Mouse (Mus musculus): Measurements from ENCODE around the gene Fbxo48. TPM values are rescaled to one million over a fixed set of nuclear protein-coding genes. Genes with fewer than 3 reads are reported as not detected.

Fbxo48 gene
- total RNA-seq (2021), result 1 to 10 TPM; 1.3 to 2.5 TPM
- long read RNA-seq, experiment 1, result 0 reads
- long read RNA-seq, experiment 2, result 0 reads

DNA sequence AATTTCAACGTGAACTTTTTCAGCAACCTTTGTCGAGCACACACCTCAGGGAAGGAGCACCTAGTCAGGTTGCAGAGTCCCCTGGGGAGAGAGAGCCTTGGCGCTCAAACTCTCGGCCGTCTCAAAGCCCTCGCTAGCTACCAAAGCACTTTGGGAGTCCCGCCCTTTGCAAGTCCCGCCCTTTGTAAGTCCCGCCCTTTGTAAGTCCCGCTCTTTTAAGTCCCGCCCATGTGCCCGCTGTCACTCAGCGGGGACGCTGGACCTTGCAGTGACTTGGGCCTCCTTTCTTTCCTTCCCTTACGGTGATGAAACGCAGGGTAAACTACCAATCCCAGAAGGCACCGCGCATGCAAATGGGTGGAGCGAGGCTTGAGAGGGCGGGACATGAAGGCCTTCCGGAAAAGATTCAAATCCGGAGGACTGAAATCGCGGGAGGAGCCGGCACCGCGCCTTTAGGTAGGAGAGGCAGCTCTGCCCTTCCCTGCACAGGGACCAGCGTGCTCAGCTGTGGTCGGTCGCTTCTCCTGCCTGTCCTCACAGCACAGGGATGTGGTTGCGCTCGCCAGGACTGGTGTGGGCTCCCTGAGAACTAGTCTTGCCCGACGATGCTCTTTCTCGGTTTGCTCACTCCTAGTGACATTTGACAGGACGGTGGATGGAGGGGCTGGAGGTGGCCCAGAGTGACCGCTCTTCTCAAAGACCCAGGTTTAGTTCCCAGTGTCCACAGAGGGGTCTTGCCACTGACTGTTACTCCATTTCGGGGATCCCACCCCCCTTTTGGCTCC is at the start of gene Fbxo48:
Gene Fbxo48 (plus strand): TSS at position 400 of the 785 bp plus-strand sequence.
- Histone ChIP-seq H3K4me3 (peak within 1 kb of the TSS; percentile 71), H3K27ac (no peak within 1 kb of the TSS)
- intact Hi-C loops (cut with DNase I), result loop anchor here (5.0 kb wide), 1 partner anchor 211 kb away; no protein-coding TSS in a partner anchor
- peak; percentile 89 to 92 for DNase-seq (ENCODE audit: extremely low spot score in 1 of 2, low spot score in 2 of 2)
- no peak; the same call in 1 of the 2 replicates for TF ChIP-seq CTCF (IDR thresholded peaks at IDR 0.05)

DNA sequence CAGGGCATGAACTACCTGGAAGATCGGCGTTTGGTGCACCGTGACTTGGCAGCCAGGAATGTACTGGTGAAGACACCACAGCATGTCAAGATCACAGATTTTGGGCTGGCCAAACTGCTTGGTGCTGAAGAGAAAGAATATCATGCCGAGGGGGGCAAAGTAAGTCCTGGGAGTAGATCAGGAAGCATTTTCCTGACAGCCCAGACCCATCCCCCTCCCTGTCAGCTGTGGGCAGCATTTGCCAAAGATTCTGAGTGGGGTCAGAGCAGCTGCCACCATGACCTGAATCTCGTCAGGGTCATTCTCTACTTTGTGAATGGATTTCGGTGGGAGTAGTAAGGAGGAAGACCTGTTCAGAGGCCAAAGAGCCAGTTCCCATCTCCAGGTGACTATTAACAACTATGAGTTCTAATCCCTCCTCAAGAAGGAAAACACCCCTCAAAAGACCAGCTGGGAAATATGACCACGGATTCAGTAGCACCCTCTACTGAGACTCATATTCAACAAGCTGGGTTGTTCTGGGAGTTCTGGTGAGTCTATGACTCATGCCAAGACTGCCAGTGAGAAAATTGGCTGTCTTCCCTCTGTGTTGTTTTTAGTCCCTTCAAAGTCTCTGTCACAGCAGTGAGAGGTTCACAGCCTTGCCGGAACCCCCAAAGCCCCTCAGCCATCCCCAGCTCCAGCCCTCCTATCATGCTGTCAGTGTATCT is 46.7 kb upstream of the Fbxo48 start:
- Histone ChIP-seq H3K4me3 (no peak overlapping the region), H3K27ac (no peak overlapping the region)
- intact Hi-C loops (cut with DNase I), result no loop called here
- no peak for DNase-seq (ENCODE audit: extremely low spot score in 1 of 2, low spot score in 2 of 2)
- TF ChIP-seq CTCF (IDR thresholded peaks at IDR 0.05), result no peak

DNA sequence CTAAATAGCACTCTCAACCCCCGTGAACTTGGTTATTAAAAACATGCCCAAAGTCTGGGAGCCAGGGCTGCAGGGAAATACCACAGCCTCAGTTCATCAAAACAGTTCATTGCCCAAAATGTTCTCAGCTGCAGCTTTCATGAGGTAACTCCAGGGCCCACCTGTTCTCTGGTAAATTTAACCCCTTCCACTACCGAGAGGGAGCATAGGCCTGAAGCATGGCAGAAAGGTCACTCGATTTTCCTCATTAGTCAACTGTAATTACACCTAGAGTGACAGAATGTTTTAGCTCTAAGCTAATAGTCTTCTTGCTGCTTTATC is 46.2 kb upstream of the Fbxo48 start:
- intact Hi-C loops (cut with DNase I), result no loop called here
- no peak overlapping the region for H3K4me3 ChIP-seq
- DNase-seq (ENCODE audit: extremely low spot score in 1 of 2, low spot score in 2 of 2), result no peak
- H3K27ac ChIP-seq, result no peak overlapping the region
- TF ChIP-seq CTCF (IDR thresholded peaks at IDR 0.05), result no peak

DNA sequence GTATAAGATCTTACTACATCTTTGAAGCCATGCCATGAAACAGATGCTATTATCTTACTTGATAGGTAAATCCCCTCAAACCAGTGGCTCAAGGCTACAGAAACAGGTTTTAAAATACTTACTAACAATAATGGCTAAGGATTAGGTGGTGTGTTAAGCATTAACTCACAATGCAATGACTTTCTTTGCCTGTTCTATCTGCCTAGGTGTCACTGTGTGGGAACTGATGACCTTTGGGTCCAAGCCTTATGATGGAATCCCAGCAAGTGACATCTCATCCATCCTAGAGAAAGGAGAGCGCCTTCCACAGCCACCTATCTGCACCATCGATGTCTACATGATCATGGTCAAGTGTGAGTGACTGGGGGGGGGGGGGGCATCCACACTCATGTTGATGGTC is 44.6 kb upstream of the Fbxo48 start:
- Histone ChIP-seq H3K27ac (no peak overlapping the region), H3K4me3 (no peak overlapping the region)
- no peak for TF ChIP-seq CTCF (IDR thresholded peaks at IDR 0.05)
- DNase-seq (ENCODE audit: extremely low spot score in 1 of 2, low spot score in 2 of 2), result no peak
- intact Hi-C loops (cut with DNase I), result no loop called here

DNA sequence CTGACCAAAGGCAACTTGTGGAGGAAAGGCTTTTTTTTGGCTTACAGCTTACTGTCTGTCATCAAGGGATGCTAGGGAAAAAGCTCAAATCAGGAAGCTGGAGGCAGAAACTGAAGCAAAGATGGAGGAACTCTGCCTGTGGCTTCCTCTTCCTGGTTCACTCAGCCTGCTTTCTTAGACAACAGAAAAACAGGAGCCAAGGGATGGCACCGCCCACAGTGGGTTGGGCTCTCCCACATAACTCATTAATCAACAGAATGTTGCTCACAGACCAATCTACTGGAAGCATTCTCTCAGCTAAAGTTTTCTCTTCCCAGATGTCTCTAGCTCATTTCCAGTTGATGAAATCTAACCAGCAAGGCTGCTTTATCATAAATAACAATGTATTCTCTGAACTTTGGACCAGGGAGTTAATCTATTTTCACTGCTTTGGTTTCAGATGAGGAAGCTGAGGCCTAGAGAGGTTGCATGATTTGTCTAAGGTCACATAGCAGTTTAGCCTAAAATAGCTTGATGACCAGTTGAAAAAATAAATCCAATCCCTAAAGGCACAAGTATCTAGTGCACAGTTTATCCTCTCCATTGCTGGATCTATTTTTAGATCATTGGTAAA is 43.6 kb upstream of the Fbxo48 start:
- no peak overlapping the region for H3K27ac ChIP-seq
- no peak overlapping the region for H3K4me3 ChIP-seq
- intact Hi-C loops (cut with DNase I), result no loop called here
- no peak for TF ChIP-seq CTCF (IDR thresholded peaks at IDR 0.05)
- DNase-seq (ENCODE audit: extremely low spot score in 1 of 2, low spot score in 2 of 2), result no peak

DNA sequence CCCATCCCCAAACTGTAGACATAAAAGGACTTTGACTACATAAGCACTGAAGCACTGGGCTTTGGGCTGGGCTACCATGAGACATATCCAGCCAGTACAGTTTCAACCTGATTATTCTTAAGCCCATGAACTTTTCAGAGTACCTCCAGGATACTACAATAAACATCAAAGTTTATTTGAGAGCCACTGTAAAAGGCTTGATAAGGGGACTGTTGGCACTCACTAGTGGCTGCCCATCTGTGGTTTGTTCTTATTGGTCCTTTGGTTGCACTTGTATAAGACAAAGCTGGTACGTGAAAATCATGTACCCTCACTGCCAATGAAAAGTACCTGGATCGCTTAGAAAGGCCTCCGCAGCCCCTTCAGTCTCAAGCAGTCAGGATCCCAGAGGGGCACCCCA is 36.4 kb upstream of the Fbxo48 start:
- Histone ChIP-seq H3K4me3 (no peak overlapping the region), H3K27ac (no peak overlapping the region)
- intact Hi-C loops (cut with DNase I), result no loop called here
- no peak for DNase-seq (ENCODE audit: extremely low spot score in 1 of 2, low spot score in 2 of 2)
- no peak for TF ChIP-seq CTCF (IDR thresholded peaks at IDR 0.05)

DNA sequence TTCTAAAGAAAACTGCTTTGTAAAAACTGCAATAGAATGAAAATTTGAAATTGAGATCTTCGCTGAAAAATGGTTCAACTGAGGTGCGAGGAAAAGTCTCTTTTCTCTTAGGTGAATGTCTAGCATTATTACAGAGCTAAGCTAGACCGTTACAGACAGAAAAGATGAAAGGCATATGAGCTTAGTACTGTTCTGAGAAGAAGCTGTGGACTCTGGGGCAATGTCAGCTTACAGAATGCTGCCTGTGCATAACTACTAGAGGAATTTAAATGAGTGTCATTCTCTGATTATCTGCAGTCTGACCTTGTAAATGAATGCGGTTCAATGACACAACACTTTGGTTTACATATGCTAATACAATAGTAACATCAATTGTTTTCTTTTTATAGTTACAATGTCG is 35.3 kb upstream of the Fbxo48 start:
- Histone ChIP-seq H3K4me3 (no peak overlapping the region), H3K27ac (no peak overlapping the region)
- no peak for DNase-seq (ENCODE audit: extremely low spot score in 1 of 2, low spot score in 2 of 2)
- no peak for TF ChIP-seq CTCF (IDR thresholded peaks at IDR 0.05)
- intact Hi-C loops (cut with DNase I), result no loop called here

DNA sequence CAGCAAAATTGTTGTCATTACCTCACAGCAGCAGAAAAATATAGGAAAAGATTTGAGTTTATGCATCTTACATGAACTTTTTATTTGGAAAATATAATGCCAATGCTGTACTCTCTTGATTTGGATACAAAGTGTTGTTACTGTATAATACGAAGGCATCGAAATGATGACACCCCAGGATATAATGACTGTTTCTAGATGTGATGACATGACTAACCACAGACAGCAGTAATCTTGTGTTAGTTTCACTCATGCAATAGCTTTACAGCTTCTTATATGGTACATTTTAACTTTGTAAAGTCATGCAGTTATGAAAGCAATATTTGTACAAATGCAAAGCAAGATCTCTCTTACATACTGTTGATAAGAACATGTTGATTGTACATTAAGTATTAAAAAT is 33.7 kb upstream of the Fbxo48 start:
- no peak overlapping the region for H3K4me3 ChIP-seq
- no peak for TF ChIP-seq CTCF (IDR thresholded peaks at IDR 0.05)
- intact Hi-C loops (cut with DNase I), result no loop called here
- H3K27ac ChIP-seq, result no peak overlapping the region
- no peak for DNase-seq (ENCODE audit: extremely low spot score in 1 of 2, low spot score in 2 of 2)

DNA sequence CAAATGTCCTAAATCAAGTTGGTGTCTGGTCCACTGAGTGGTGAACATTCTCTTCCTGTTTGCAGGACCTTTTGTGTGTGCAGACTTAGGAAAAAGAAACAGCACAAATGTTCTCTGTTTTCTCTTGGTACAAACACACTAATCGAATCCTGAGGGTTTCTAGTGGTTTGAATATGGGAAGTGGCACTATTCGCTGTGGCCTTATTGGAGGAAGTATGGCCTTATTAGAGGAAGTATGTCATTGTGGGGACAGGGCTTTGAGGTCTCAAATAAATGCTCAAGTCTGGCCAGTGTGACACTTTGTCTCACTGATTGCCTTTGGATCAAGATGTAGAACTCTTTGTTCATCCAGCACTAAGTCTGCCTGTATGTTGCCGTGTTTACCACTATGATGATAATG is 19.0 kb upstream of the Fbxo48 start:
- DNase-seq (ENCODE audit: extremely low spot score in 1 of 2, low spot score in 2 of 2), result no peak
- Histone ChIP-seq H3K4me3 (no peak overlapping the region), H3K27ac (no peak overlapping the region)
- TF ChIP-seq CTCF (IDR thresholded peaks at IDR 0.05), result no peak
- intact Hi-C loops (cut with DNase I), result no loop called here

DNA sequence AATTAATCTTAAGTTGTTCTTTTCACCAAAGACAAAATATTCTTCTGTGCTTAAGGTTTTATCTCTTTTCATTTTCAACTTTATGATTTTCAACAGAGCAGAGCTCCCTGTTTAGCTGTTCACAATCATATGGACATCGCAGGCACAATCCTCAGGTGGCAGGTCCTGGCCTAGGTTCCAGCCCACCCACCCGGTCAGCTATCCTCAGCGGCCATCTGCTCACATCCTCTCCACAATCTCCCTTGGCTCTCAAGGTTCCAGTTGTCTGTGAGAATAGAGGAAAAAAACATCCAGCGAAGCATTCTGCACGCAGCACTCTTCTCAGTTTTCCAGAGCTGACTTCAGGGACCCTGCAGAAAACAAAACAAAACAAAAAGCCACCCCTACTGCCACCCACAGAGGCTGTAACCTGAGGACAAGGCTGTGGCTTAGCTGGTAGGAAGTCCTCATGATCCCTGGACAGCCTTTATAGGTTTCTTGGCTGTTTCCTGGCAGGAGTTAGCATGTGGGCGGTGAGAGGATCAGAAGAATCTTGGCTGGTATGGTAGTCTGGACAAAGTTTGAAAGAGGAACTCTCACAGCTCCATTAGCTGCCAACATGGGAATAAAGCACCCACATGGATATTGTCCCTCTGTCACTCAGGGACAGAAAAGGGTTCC is 15.5 kb upstream of the Fbxo48 start:
- no peak overlapping the region for H3K4me3 ChIP-seq
- H3K27ac ChIP-seq, result no peak overlapping the region
- no peak for DNase-seq (ENCODE audit: extremely low spot score in 1 of 2, low spot score in 2 of 2)
- intact Hi-C loops (cut with DNase I), result no loop called here
- no peak for TF ChIP-seq CTCF (IDR thresholded peaks at IDR 0.05)

DNA sequence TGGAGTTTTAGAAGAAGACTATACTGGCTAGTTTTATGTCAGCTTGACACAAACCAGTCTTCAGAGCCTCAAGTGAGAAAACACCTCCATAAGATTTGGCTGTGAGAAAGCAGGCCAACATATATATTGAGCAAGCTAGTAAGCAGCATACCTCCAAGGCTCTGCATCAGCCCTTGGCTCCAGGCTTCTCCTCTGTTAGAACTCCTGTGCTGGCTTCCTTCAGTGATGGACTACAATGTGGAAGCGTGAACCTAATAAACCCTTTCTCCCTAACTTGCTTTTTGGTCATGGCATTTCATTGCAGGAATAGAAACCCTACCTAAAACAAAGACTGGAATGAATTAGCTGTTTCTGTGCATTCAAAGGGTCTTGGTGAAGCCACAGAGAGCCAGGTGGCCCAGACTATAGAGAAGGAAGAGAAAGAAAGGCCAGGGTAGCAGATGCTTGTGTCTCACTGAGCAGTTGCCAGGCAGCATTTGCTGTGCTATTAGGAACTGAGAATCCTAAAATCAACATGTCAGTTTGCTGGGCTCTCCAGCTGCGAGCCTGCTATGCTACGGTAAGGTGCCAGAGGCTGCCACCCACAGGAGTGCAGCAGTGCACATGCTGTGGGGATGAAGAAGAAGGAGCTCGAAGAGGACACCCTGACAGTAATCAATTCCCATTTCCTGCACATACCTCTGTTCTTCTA is 9.9 kb upstream of the Fbxo48 start:
- no peak for DNase-seq (ENCODE audit: extremely low spot score in 1 of 2, low spot score in 2 of 2)
- intact Hi-C loops (cut with DNase I), result no loop called here
- Histone ChIP-seq H3K27ac (no peak overlapping the region), H3K4me3 (no peak overlapping the region)
- TF ChIP-seq CTCF (IDR thresholded peaks at IDR 0.05), result no peak
